Mouse (Mus musculus) intestine, postnatal 0 days (tissue): ENCODE data around the gene Htra2. TPM values are rescaled to one million over a fixed set of nuclear protein-coding genes. Genes with fewer than 3 reads are reported as not detected.

Source experiments
- ATAC-seq: fragments of 200-750 bp; cut with Nextera tagmentation; 2 replicates; pipeline ENCODE4 v1.8.0; 2017; ENCODE audit warnings: mild to moderate bottlenecking, moderate TSS enrichment, moderate library complexity
- H3K27ac ChIP-seq: fragments of 300-500 bp; sonication (generic); 2 replicates; pipeline ENCODE4 v1.5.1; 2014; ENCODE audit warnings: mild to moderate bottlenecking, low read depth, low read length, moderate library complexity
- H3K27me3 ChIP-seq: fragments of 300-500 bp; sonication (generic); replicated peaks from 2 replicates; pipeline ENCODE4 v1.6.1; 2014; ENCODE audit warnings: low read length, mixed read lengths; ENCODE audit not compliant: control insufficient read depth, insufficient read depth
- H3K36me3 ChIP-seq: fragments of 300-500 bp; sonication (generic); 2 replicates; pipeline ENCODE4 v1.6.1; 2014; ENCODE audit warnings: mild to moderate bottlenecking, moderate library complexity; ENCODE audit not compliant: control insufficient read depth, insufficient read depth
- H3K4me1 ChIP-seq: fragments of 300-500 bp; sonication (generic); replicated peaks from 2 replicates; pipeline ENCODE4 v1.6.1; 2014; ENCODE audit warnings: antibody characterized with exemption, low read length, mixed read lengths; ENCODE audit not compliant: control insufficient read depth, insufficient read depth
- H3K4me2 ChIP-seq: fragments of 300-500 bp; sonication (generic); replicated peaks from 2 replicates; pipeline ENCODE4 v1.6.1; 2014; ENCODE audit warnings: low read depth, mild to moderate bottlenecking, moderate library complexity
- H3K4me3 ChIP-seq: fragments of 300-500 bp; sonication (generic); 2 replicates; pipeline ENCODE4 v1.5.1; 2014; ENCODE audit warnings: low read depth, low read length
- H3K9ac ChIP-seq: fragments of 300-500 bp; sonication (generic); 2 replicates; pipeline ENCODE4 v1.6.1; 2014; ENCODE audit warnings: mild to moderate bottlenecking, low read depth, low read length
- H3K9me3 ChIP-seq: fragments of 300-500 bp; sonication (generic); 2 replicates; pipeline ENCODE4 v1.6.1; 2016; ENCODE audit warnings: mixed run types; ENCODE audit not compliant: control insufficient read depth
- CTCF ChIP-seq: sonication (generic); IDR thresholded peaks from 2 replicates; pipeline ENCODE4 v1.5.1; 2016; ENCODE audit warnings: low read depth, mild to moderate bottlenecking, control low read depth, antibody characterized with exemption, moderate library complexity
- WGBS: fragments of 180-500 bp; shearing (Covaris S2); extraction: QIAGEN DNeasy Blood & Tissue Kit; methylation state at CpG from one replicate; pipeline ENCODE4 v1.1.7; 2014; 5-methylcytosine and 5-hydroxymethylcytosine counted together
- polyA plus RNA-seq: library from polyadenylated mRNA; unstranded; fragments of >200 nt; fragmentation: Nextera tagmentation; extraction: Ambion mirVana; gene quantifications from 2 replicates; pipeline ENCODE4 v1.2.1, GENCODE M21; 2015

The Htra2 gene
- 22.7 and 24.0 TPM in 2 replicates for polyA plus RNA-seq

DNA sequence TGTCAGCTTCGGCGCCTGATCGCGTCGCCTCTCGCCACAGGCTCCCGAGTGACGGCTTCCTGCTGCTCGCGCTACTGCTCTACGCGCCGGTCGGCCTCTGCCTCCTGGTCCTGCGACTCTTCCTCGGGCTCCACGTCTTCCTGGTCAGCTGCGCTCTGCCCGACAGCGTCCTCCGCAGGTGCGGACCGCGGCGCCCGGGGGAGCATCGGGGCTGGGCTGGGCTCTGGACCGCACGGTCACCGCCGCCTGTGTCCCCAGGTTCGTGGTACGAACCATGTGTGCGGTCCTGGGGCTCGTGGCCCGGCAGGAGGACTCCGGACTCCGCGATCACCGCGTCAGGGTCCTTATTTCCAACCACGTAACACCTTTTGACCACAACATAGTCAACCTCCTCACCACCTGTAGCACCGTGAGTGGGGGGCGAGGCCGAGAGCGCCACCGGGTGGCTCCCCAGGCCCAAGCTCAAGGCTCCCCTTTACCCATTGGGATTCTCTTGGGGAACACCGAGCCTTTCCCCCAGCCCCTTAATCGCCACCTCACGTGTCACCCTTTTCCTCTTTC is at the start of gene Htra2:
TSS of gene Htra2 (minus strand) at position 403 of the 561 bp plus-strand sequence.
- peak; percentile 65 for TF ChIP-seq CTCF
- H3K27me3 ChIP-seq = no peaks in the 10 kb centered on the region
- peak; percentile 13 for ATAC-seq

DNA sequence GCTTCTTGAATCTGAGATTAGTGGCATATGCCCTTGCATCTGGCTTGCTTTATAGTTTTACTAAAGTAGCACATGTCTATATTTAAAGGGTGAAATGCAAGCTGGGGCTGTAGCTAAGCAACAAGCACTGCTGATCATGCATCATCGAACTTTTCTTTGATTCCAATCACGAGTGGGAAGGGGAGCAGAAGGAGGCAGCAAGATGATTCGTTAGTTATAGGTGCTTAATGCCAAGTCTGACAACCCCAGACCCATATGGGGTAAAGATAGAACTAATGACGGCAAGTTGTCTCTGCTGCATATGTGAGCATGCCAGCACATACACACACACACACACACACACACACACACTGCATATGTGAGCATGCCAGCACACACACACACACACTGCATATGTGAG is 49.1 kb upstream of the Htra2 start:
- no peak overlapping the region for H3K4me3 ChIP-seq
- no peak overlapping the region for H3K9ac ChIP-seq
- no peaks in the 10 kb centered on the region for H3K27me3 ChIP-seq
- H3K27ac ChIP-seq = no peak overlapping the region
- H3K36me3 ChIP-seq = peaks cover 11% of the 10 kb centered on the region; the same call in 1 of the 2 replicates
- ATAC-seq = no peak
- no peaks in the 10 kb centered on the region for H3K9me3 ChIP-seq
- WGBS = 82% methylated on average over 4 of the region's 4 CpGs
- TF ChIP-seq CTCF = no peak
- peaks cover 9% of the 10 kb centered on the region for H3K4me1 ChIP-seq
- H3K4me2 ChIP-seq = no peak overlapping the region

More for the DNA sequence above, at the start of gene Htra2:
- WGBS = under 1% methylated on average over 50 of the region's 50 CpGs
- H3K4me3 ChIP-seq = peak within 1 kb of the TSS; percentile 89
- H3K27ac ChIP-seq = peak within 1 kb of the TSS; percentile 88
- peak within 1 kb of the TSS; percentile 96 for H3K9ac ChIP-seq
- H3K4me2 ChIP-seq = peak within 1 kb of the TSS; percentile 98
- 0 out of 2 replicates have a peak, but pooled peaks cover 9% of the 10 kb centered on the region for H3K4me1 ChIP-seq
- peaks cover 21% of the 10 kb centered on the region; the same call in 1 of the 2 replicates for H3K36me3 ChIP-seq
- H3K9me3 ChIP-seq = no peaks in the 10 kb centered on the region

DNA sequence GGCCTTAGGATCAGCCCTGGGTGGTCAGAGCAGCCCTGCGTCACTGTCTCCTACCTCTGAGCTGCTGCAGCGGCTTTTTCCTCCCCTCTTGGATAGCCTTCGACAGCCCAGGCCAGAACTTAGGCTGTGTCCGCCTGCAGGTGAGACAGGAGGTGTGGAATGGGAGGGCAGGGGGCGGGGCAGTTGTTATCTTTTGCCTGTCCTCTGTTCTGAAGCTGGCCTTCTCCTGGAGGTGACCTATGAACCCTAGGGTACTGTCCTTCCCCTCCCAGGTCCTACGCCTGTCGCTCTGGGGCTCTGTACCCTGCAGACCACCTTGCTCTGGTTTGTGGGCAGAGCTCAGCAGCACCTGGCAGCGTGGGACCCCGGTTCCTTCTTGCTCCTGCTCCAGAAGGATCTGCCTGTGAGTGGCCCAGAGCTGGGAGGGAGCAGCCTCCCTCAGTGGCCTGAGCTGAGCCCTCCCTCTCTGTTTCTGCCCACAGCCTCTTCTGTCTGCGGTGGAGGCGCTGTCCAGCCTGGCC is 48.1 kb upstream of the Htra2 start:
- peak; percentile 33 for TF ChIP-seq CTCF
- Histone ChIP-seq H3K4me3 (0 out of 2 replicates have a peak overlapping the region, but pooled peaks have one; percentile 76), H3K36me3 (peaks cover 11% of the 10 kb centered on the region; the same call in 1 of the 2 replicates), H3K4me1 (peaks cover 9% of the 10 kb centered on the region), H3K27me3 (no peaks in the 10 kb centered on the region), H3K9me3 (no peaks in the 10 kb centered on the region), H3K27ac (no peak overlapping the region), H3K9ac (no peak overlapping the region), H3K4me2 (peak overlapping the region; percentile 99)
- 44% methylated on average over 11 of the region's 11 CpGs for WGBS
- no peak for ATAC-seq

- TF ChIP-seq CTCF = peak; percentile 79
- peaks cover 10% of the 10 kb centered on the region; the same call in 1 of the 2 replicates for H3K36me3 ChIP-seq
- peaks cover 6% of the 10 kb centered on the region for H3K4me1 ChIP-seq
- peak overlapping the region; percentile 69 for H3K9ac ChIP-seq
- WGBS = under 1% methylated on average over 72 of the region's 74 CpGs
- no peaks in the 10 kb centered on the region for H3K27me3 ChIP-seq
- H3K9me3 ChIP-seq = no peaks in the 10 kb centered on the region
- H3K4me3 ChIP-seq = peak overlapping the region; percentile 76
- H3K4me2 ChIP-seq = peak overlapping the region; percentile 99
- ATAC-seq = peak; percentile 81
- H3K27ac ChIP-seq = peak overlapping the region; percentile 81
These were observed 46.8 kb upstream of the Htra2 start for GRCm38 (mm10) chr6:83101688-83102556.

GRCm38 (mm10) chr6:83101316-83101687 is 46.2 kb upstream of the Htra2 start, which contains the start of the genes Ccdc142 and Gm42688:
Ccdc142 (plus strand) TSS chr6:83101601.
Gm42688 (plus strand) TSS chr6:83101617.
- TF ChIP-seq CTCF = peak; percentile 80
- peaks cover 6% of the 10 kb centered on the region; the same call in 1 of the 2 replicates for H3K36me3 ChIP-seq
- peak; percentile 81 for ATAC-seq
- peak within 1 kb of the TSS; percentile 76 for H3K4me3 ChIP-seq
- H3K27me3 ChIP-seq = no peaks in the 10 kb centered on the region
- peak within 1 kb of the TSS; percentile 99 for H3K4me2 ChIP-seq
- peak within 1 kb of the TSS; percentile 69 for H3K9ac ChIP-seq
- H3K9me3 ChIP-seq = no peaks in the 10 kb centered on the region
- WGBS = under 1% methylated on average over 25 of the region's 25 CpGs
- peaks cover 6% of the 10 kb centered on the region for H3K4me1 ChIP-seq
- peak within 1 kb of the TSS; percentile 81 for H3K27ac ChIP-seq

DNA sequence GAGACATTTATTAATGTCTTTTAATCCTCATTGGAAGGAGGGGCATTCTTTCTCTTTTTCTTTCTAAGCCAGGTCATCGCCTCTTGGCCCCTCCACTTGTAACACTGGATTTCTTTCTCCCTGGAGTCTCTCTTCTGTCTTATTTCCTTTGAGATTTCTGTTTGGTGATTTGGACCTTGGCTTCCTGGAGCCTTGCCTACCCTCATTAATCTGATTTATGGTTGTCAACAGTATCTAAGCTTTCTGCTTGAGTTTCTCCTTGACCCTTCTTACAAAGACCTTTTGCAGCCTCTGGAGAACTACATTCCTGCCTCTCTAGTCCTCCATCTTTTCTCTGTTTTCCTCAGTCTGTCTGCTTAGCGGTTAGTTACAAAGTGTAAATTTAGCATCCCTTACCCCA is 43.3 kb upstream of the Htra2 start:
- H3K27ac ChIP-seq = no peak overlapping the region
- TF ChIP-seq CTCF = no peak
- peaks cover 6% of the 10 kb centered on the region for H3K4me1 ChIP-seq
- H3K4me2 ChIP-seq = no peak overlapping the region
- ATAC-seq = no peak
- H3K9me3 ChIP-seq = no peaks in the 10 kb centered on the region
- WGBS = 51% methylated on average over 2 of the region's 2 CpGs
- H3K9ac ChIP-seq = no peak overlapping the region
- H3K27me3 ChIP-seq = no peaks in the 10 kb centered on the region
- no peak overlapping the region for H3K4me3 ChIP-seq
- no peaks in the 10 kb centered on the region for H3K36me3 ChIP-seq
